Mouse (Mus musculus): ENCODE results near the gene Tcp11x2.

DNA sequence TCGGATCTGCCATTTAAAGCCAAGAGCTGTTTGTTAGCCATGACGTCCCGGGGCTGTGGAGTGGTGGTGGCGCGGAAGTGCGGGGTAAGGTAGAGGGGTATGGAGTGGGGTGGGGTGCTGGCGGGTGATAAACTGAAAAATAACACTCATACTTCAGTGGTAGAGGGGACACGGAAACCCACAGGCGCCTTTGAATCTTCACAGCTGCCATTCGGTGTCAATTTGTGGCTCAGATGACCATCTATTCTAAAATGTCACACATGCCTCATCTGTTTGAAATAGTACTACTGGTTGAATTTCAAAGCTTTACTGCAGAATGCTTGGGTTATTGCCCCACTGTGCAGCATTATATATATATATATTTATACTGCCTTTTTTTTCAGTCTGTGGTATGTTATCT is 31.6 kb upstream of the Tcp11x2 start, which contains the start of gene Tmsb15a:
- TF ChIP-seq CTCF (conservative IDR thresholded peaks at IDR 0.05; ENCODE audit: low read length), result no peak
- TF ChIP-seq POU5F1 (IDR thresholded peaks at IDR 0.05; ENCODE audit: borderline replicate concordance, low read length), result no peak

Measured in E14TG2a.4 (cell line).